Mouse (Mus musculus) midbrain, embryonic 14.5 days (tissue): ENCODE data around the gene Cd48. TPM values are rescaled to one million over a fixed set of nuclear protein-coding genes. Genes with fewer than 3 reads are reported as not detected.
"Not testable (repeated sequence)": the region's sequence is repeated elsewhere in the genome, so short reads cannot be mapped to it uniquely, and the experiment has no call there.

Experiments used
- ATAC-seq: fragments of 200-750 bp; cut with Nextera tagmentation; 2 replicates; pipeline ENCODE4 v1.8.0; 2017; ENCODE audit warnings: moderate number of reproducible peaks, moderate library complexity; ENCODE audit not compliant: low FRiP score, low TSS enrichment
- DNase-seq: peaks from one replicate; pipeline ENCODE4 v3.0.0-alpha.2; 2015
- H3K27ac ChIP-seq: fragments of 300-500 bp; sonication (generic); replicated peaks from 2 replicates; pipeline ENCODE4 v1.5.1; 2014; ENCODE audit warnings: mild to moderate bottlenecking, low read depth, low read length, moderate library complexity
- H3K27me3 ChIP-seq: fragments of 300-500 bp; sonication (generic); 2 replicates; pipeline ENCODE4 v1.6.1; 2014; ENCODE audit warnings: low read length, control low read depth, mixed read lengths; ENCODE audit not compliant: control insufficient read depth, insufficient read depth
- H3K36me3 ChIP-seq: fragments of 300-500 bp; sonication (generic); 2 replicates; pipeline ENCODE4 v1.6.1; 2014; ENCODE audit warnings: low read length, control low read depth; ENCODE audit not compliant: control insufficient read depth, insufficient read depth
- H3K4me1 ChIP-seq: fragments of 300-500 bp; sonication (generic); 2 replicates; pipeline ENCODE4 v1.6.1; 2014; ENCODE audit warnings: mild to moderate bottlenecking, antibody characterized with exemption, low read length, control low read depth; ENCODE audit not compliant: control insufficient read depth, insufficient read depth
- H3K4me2 ChIP-seq: fragments of 300-500 bp; sonication (generic); 2 replicates; pipeline ENCODE4 v1.6.1; 2014; ENCODE audit warnings: mild to moderate bottlenecking, low read length, moderate library complexity
- H3K4me3 ChIP-seq: fragments of 300-500 bp; sonication (generic); replicated peaks from 2 replicates; pipeline ENCODE4 v1.5.1; 2014; ENCODE audit warnings: low read depth, low read length
- H3K9ac ChIP-seq: fragments of 300-500 bp; sonication (generic); replicated peaks from 2 replicates; pipeline ENCODE4 v1.6.1; 2014; ENCODE audit warnings: mild to moderate bottlenecking, low read length, moderate library complexity
- H3K9me3 ChIP-seq: fragments of 300-500 bp; sonication (generic); 2 replicates; pipeline ENCODE4 v1.6.1; 2016; ENCODE audit warnings: low read length, control low read depth, mixed read lengths; ENCODE audit not compliant: control insufficient read depth
- WGBS: fragments of 180-500 bp; shearing (Covaris S2); extraction: QIAGEN DNeasy Blood & Tissue Kit; methylation state at CpG from one replicate; pipeline ENCODE4 v1.1.7; 2014; 5-methylcytosine and 5-hydroxymethylcytosine counted together
- polyA plus RNA-seq: library from polyadenylated mRNA; unstranded; fragments of >200 nt; fragmentation: Nextera tagmentation; extraction: Ambion mirVana; gene quantifications from 2 replicates; pipeline ENCODE4 v1.2.1, GENCODE M21; 2014

Cd48 gene
- polyA plus RNA-seq, 1 experiment from 2014 or later = 1.9 TPM

DNA sequence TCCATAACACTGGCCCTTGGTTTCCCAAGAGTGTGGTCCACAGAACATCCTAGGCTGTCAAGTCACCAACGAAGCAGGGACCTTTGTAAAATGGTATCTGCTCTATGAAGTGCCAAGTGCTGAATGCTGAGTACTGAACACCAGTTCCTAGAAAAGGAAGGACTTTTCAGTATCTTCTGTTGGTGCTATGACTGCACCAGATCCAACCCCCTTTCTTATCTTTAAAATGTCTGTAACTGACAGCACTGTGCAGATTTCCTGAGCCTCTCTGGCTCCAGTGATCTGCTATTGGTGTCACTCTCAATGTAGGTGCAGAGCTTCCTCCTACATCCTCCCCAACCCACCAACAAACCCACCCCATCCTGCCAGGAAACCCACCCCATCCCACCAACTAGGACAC is 7.3 kb upstream of the Cd48 start:
- 65% methylated on average over 1 of the region's 1 CpGs for WGBS

DNA sequence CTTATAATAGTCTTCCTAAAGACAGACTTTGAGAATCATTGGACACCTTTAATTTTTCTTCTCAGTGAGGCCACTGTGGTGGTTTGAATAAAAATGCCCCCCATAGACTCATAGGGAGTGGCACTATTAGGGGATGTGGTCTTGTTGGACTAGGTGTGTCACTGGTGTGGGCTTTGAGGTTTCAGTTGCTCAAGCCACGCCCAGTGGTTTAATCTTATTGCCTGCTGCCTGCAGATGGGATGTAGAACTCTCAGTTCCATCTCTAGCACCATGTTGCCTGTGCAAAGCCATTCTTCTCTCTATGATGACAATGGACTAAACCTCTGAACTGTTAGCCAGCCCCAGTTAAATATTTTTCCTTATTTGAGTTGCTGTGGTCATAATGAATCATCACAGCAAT is 4.1 kb upstream of the Cd48 start:
- H3K4me2 ChIP-seq = no peak overlapping the region
- no peak overlapping the region for H3K27ac ChIP-seq
- ATAC-seq = no peak
- no peaks in the 10 kb centered on the region for H3K9me3 ChIP-seq
- H3K36me3 ChIP-seq = no peaks in the 10 kb centered on the region
- H3K4me3 ChIP-seq = no peak overlapping the region
- no peak for DNase-seq
- WGBS = 77% methylated on average over 1 of the region's 1 CpGs
- no peaks in the 10 kb centered on the region for H3K4me1 ChIP-seq
- H3K27me3 ChIP-seq = no peaks in the 10 kb centered on the region
- no peak overlapping the region for H3K9ac ChIP-seq

More for the DNA sequence above, 7.3 kb upstream of the Cd48 start:
- Histone ChIP-seq H3K27ac (no peak overlapping the region), H3K9me3 (no peaks in the 10 kb centered on the region), H3K4me1 (no peaks in the 10 kb centered on the region), H3K4me2 (no peak overlapping the region), H3K4me3 (no peak overlapping the region), H3K9ac (no peak overlapping the region), H3K27me3 (no peaks in the 10 kb centered on the region), H3K36me3 (no peaks in the 10 kb centered on the region)
- DNase-seq = no peak
- no peak for ATAC-seq

DNA sequence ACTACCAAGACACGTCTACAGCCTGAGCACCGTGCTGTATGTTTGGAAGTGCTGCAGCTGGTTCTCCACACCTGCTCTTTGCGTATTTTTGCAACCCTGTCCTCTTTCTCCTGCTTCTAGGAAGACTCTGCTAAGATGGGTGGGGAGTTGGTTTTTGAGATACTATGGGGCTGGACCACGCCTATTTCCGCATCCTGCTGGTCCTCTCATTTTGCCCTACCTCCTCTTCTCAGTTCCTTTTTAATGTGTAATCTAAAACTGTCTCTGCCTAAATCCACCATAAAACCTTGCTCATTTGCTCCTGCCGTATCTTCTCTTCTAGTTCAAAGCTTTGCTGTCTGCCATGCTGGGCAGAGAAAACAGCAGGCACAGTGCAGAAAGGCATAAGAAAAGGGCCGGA is 800 bp upstream of the Cd48 start:
- H3K9ac ChIP-seq = no peak overlapping the region
- H3K4me2 ChIP-seq = no peak overlapping the region
- no peaks in the 10 kb centered on the region for H3K4me1 ChIP-seq
- no peak for DNase-seq
- H3K27me3 ChIP-seq = no peaks in the 10 kb centered on the region
- H3K4me3 ChIP-seq = no peak overlapping the region
- no peak for ATAC-seq
- no peak overlapping the region for H3K27ac ChIP-seq
- 92% methylated on average over 7 of the region's 7 CpGs for WGBS
- H3K36me3 ChIP-seq = no peaks in the 10 kb centered on the region
- no peaks in the 10 kb centered on the region for H3K9me3 ChIP-seq

DNA sequence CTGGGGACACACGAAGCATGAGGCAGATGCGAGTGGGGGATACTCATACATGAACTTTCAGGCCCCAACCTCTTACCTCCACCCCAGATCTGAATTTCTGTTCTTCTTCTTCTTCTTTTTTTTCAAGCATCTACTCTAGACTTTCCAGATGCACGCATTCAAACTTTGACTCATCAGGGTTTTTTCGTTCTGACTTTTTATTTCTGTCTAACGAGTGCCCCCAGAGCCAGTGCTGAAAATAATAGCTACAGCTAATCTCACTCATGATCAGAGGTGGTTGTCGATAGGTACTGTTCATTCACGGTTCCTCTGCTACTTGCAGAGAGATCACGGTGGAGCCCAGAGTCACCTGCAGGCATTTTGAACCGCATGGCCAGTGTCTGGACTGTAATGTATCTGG is 3.1 kb downstream of the Cd48 start:
- WGBS = 92% methylated on average over 9 of the region's 9 CpGs
- Histone ChIP-seq H3K27me3 (no peaks in the 10 kb centered on the region), H3K9me3 (no peaks in the 10 kb centered on the region), H3K4me2 (no peak overlapping the region), H3K4me3 (no peak overlapping the region), H3K9ac (no peak overlapping the region), H3K27ac (no peak overlapping the region), H3K4me1 (no peaks in the 10 kb centered on the region), H3K36me3 (no peaks in the 10 kb centered on the region)
- DNase-seq (no peak), ATAC-seq (no peak)

DNA sequence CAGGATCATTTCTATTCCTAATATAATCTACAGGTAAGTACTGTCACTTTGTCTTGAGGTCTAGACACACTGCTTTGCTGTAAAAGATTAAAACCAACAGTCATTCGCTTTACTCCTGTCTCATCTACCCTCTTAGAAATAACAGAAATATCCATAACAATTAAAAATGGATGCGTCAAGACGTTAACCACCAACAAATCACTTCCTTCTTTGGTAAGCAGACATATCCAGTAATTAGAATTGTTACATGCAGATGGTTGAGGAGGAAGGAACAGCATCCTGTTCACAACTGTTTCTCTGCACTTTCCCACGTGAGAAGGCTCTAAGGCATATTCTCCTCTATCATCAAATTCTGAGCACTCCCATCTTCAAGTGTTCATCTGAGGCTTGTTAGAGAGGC is 5.5 kb downstream of the Cd48 start:
- no peak for DNase-seq

DNA sequence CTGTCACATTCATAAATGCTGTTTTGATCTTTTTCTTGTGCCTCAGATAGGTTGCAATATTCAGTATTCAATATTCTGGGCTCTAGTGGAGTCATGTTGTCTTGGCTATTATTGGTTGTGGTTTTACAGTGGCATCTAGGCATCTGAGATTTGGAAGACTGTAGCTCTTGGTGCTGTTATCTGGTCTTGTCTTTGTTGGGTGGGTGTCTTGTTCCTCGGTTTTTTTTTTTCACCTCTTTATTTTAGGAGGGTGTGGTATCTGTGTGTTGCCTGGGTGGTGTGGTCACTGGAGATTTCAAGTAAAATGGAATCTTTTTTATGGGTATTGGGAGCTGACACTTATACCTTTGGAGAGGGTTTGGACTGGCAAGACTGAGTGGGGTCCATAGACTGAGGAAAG is 12.1 kb downstream of the Cd48 start:
- Histone ChIP-seq H3K4me2 (no peak overlapping the region), H3K4me1 (no peaks in the 10 kb centered on the region), H3K9ac (no peak overlapping the region), H3K9me3 (no peaks in the 10 kb centered on the region), H3K36me3 (no peaks in the 10 kb centered on the region), H3K4me3 (no peak overlapping the region), H3K27ac (no peak overlapping the region), H3K27me3 (no peaks in the 10 kb centered on the region)
- no peak for DNase-seq
- no peak for ATAC-seq
- 85% methylated on average over 1 of the region's 1 CpGs for WGBS

More for the DNA sequence above, 5.5 kb downstream of the Cd48 start:
- no peak overlapping the region for H3K4me3 ChIP-seq
- H3K36me3 ChIP-seq = no peaks in the 10 kb centered on the region
- no peak overlapping the region for H3K27ac ChIP-seq
- no peak overlapping the region for H3K4me2 ChIP-seq
- ATAC-seq = no peak
- H3K9me3 ChIP-seq = no peaks in the 10 kb centered on the region
- H3K4me1 ChIP-seq = no peaks in the 10 kb centered on the region
- no peak overlapping the region for H3K9ac ChIP-seq
- WGBS = 91% methylated on average over 4 of the region's 4 CpGs
- H3K27me3 ChIP-seq = no peaks in the 10 kb centered on the region

DNA sequence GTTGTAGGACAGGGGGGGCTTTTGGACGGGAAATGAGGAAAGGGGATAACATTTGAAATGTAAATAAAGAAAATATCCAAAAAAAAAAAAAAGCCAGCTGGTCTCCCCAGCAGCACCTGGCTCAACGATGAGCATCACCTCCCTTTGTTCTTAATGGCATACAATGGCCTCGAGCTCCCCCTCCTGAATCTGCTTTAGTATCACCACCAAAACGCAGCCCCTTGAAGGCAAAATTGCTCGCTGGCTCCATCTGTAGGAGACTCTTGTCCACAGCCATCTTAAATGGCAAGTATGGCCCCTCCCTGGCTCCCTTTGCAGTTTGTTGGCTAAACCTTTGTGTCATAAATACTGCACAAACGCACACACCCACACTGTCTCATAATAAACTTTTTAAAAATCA is 17.2 kb downstream of the Cd48 start:
- ATAC-seq = no peak
- no peak overlapping the region for H3K27ac ChIP-seq

DNA sequence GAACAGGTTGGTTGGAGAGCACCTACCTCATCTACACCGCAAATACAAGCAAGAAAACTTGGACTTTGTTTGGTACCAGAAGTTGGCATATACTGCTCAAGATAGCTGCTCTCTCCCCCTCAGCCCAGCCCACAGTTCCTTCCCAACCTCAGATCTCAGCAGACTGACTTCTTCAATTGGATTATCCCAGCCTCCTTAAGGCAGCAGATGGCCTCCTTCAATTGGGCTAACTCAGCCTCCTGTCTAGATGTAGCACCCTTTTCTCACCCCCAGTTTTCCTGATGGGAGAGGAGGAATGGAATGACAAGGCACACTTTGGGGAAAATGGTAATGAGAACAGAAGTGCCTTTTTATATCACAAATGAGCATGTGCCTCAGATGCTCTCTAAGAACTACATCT is 31.9 kb downstream of the Cd48 start:
- 96% methylated on average over 1 of the region's 1 CpGs for WGBS
- H3K4me3 ChIP-seq, H3K36me3 ChIP-seq, DNase-seq, H3K27me3 ChIP-seq, H3K27ac ChIP-seq, H3K9me3 ChIP-seq, H3K4me2 ChIP-seq, H3K4me1 ChIP-seq, ATAC-seq, H3K9ac ChIP-seq: not testable (repeated sequence)

More for the DNA sequence above, 17.2 kb downstream of the Cd48 start:
- DNase-seq = peak; percentile 56
- no peaks in the 10 kb centered on the region for H3K27me3 ChIP-seq
- H3K9me3 ChIP-seq = no peaks in the 10 kb centered on the region
- H3K4me3 ChIP-seq = no peak overlapping the region
- no peaks in the 10 kb centered on the region for H3K36me3 ChIP-seq
- no peaks in the 10 kb centered on the region for H3K4me1 ChIP-seq
- H3K9ac ChIP-seq = no peak overlapping the region
- WGBS = 18% methylated on average over 6 of the region's 6 CpGs
- no peak overlapping the region for H3K4me2 ChIP-seq

DNA sequence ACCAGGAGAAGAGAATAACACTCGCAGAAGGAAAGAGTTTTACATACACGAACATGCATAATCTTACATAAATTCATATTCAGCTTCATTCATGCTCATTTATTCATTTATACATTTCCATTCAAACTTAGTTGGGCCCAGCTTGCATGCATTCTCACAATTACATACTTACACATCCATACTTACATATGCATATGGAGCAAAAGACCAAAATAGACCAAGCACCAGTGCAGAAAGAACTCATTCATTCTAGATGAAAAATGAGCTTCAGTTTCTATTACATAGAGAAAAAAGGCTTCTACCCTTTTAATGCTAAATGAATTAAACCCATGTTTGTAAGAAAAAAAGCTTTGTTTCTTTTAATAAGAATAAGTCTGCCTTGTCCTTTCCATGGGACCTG is 33.6 kb downstream of the Cd48 start:
- Histone ChIP-seq H3K4me3 (no peak overlapping the region), H3K27me3 (no peaks in the 10 kb centered on the region), H3K4me1 (no peaks in the 10 kb centered on the region), H3K9me3 (no peaks in the 10 kb centered on the region), H3K27ac (no peak overlapping the region), H3K36me3 (no peaks in the 10 kb centered on the region), H3K9ac (no peak overlapping the region), H3K4me2 (no peak overlapping the region)
- DNase-seq (no peak), ATAC-seq (no peak)
- 92% methylated on average over 2 of the region's 2 CpGs for whole genome bisulfite sequencing
